Mouse (Mus musculus) CH12.LX (cell line): ENCODE measurements around the gene Pde4d. TPM values are rescaled to one million over a fixed set of nuclear protein-coding genes. Genes with fewer than 3 reads are reported as not detected.

Experiments used
- DNase-seq: peaks from one replicate; pipeline ENCODE4 v3.0.0-alpha.2; 2013; ENCODE audit errors: extremely low read depth
- H3K27ac ChIP-seq: 2 replicates; pipeline ENCODE4 v1.5.1; 2012; ENCODE audit warnings: low read depth, mild to moderate bottlenecking, control low read depth, moderate library complexity; ENCODE audit not compliant: insufficient read depth
- H3K27me3 ChIP-seq: replicated peaks from 2 replicates; pipeline ENCODE3; 2012; ENCODE audit warnings: inconsistent platforms
- H3K36me3 ChIP-seq, 2 experiments: replicated peaks in 1 of 2; 2 replicates each; pipeline versions ENCODE3 to v1.6.1; 2012; ENCODE audit warnings: inconsistent platforms in 1 of 2, low read length in 1 of 2, mild to moderate bottlenecking in 1 of 2, mixed read lengths in 1 of 2, moderate library complexity in 1 of 2; ENCODE audit not compliant: control insufficient read depth in 1 of 2, insufficient read depth in 1 of 2
- H3K4me1 ChIP-seq, 2 experiments: 2 replicates each; pipeline ENCODE4 v1.6.1; 2012; ENCODE audit warnings: inconsistent platforms in 1 of 2, moderate library complexity in 1 of 2; ENCODE audit not compliant: insufficient read depth in 2 of 2, control insufficient read depth in 1 of 2
- H3K4me2 ChIP-seq: 2 replicates; pipeline ENCODE4 v1.6.1; 2012; ENCODE audit warnings: low read depth, mild to moderate bottlenecking, control low read depth; ENCODE audit not compliant: poor library complexity, insufficient read depth, severe bottlenecking
- H3K4me3 ChIP-seq, 3 experiments: fragments of 150-350 bp in 1 of 3; sonication (generic) in 1 of 3; replicated peaks in 1 of 3; 2 replicates each; pipeline versions ENCODE3 to v1.5.1; 2011 to 2012; ENCODE audit warnings: low read depth in 2 of 3, low read length in 2 of 3, mild to moderate bottlenecking in 2 of 3, moderate library complexity in 2 of 3, control low read depth in 1 of 3, improper control_type of control experiment in 1 of 3, inconsistent platforms in 1 of 3, mixed read lengths in 1 of 3; ENCODE audit not compliant: poor library complexity in 1 of 3
- H3K79me2 ChIP-seq: replicated peaks from 2 replicates; pipeline ENCODE4 v1.6.1; 2012; ENCODE audit warnings: mild to moderate bottlenecking, moderate library complexity; ENCODE audit not compliant: control insufficient read depth, poor library complexity, insufficient read depth, severe bottlenecking; ENCODE audit errors: extremely low read depth
- H3K9ac ChIP-seq: 2 replicates; pipeline ENCODE4 v1.6.1; 2012; ENCODE audit warnings: low read depth, mild to moderate bottlenecking, control low read depth, moderate library complexity; ENCODE audit not compliant: insufficient read depth
- H3K9me3 ChIP-seq: replicated peaks from 2 replicates; pipeline ENCODE3; 2012; ENCODE audit warnings: low read length, inconsistent platforms, mixed read lengths
- BHLHE40 ChIP-seq: IDR thresholded peaks from 2 replicates; pipeline ENCODE4 v1.6.1; 2011; ENCODE audit warnings: mild to moderate bottlenecking, low read depth, low read length, improper control_type of control experiment
- CHD2 ChIP-seq: IDR thresholded peaks from 2 replicates; pipeline ENCODE4 v1.6.1; 2011; ENCODE audit warnings: low read length, improper control_type of control experiment
- CTCF ChIP-seq, 2 experiments: IDR thresholded peaks in 1 of 2; conservative IDR thresholded peaks in 1 of 2; 2 replicates each; pipeline ENCODE4 v1.5.1; 2011 to 2012; ENCODE audit warnings: low read depth in 2 of 2, low read length in 2 of 2, improper control_type of control experiment in 1 of 2, inconsistent platforms in 1 of 2, mild to moderate bottlenecking in 1 of 2, moderate library complexity in 1 of 2
- E2F4 ChIP-seq: IDR thresholded peaks from 2 replicates; pipeline ENCODE4 v1.6.1; 2011; ENCODE audit warnings: low read depth, low read length, improper control_type of control experiment; ENCODE audit not compliant: insufficient replicate concordance
- EP300 ChIP-seq: IDR thresholded peaks from 2 replicates; pipeline ENCODE4 v1.6.1; 2011; ENCODE audit warnings: low read length, improper control_type of control experiment
- ETS1 ChIP-seq: conservative IDR thresholded peaks from 2 replicates; pipeline ENCODE4 v1.6.1; 2012; ENCODE audit warnings: low read depth, mild to moderate bottlenecking, inconsistent platforms, low read length, improper control_type of control experiment, moderate library complexity
- GABPA ChIP-seq: IDR thresholded peaks from 2 replicates; pipeline ENCODE4 v1.6.1; 2012; ENCODE audit warnings: low read depth, low read length, improper control_type of control experiment, inconsistent platforms; ENCODE audit not compliant: insufficient replicate concordance
- HCFC1 ChIP-seq: IDR thresholded peaks from 2 replicates; pipeline ENCODE4 v1.6.1; 2012; ENCODE audit warnings: low read depth, mild to moderate bottlenecking, inconsistent platforms, low read length, improper control_type of control experiment
- JUN ChIP-seq: IDR thresholded peaks from 2 replicates; pipeline ENCODE4 v1.6.1; 2011; ENCODE audit warnings: low read depth, mild to moderate bottlenecking, low read length, improper control_type of control experiment, moderate library complexity; ENCODE audit not compliant: insufficient read depth
- JUND ChIP-seq: conservative IDR thresholded peaks from 2 replicates; pipeline ENCODE4 v1.6.1; 2011; ENCODE audit warnings: low read depth, low read length, improper control_type of control experiment
- KAT2A ChIP-seq: IDR thresholded peaks from 2 replicates; pipeline ENCODE4 v1.6.1; 2012; ENCODE audit warnings: low read length, improper control_type of control experiment, inconsistent platforms; ENCODE audit not compliant: insufficient replicate concordance
- MXI1 ChIP-seq: IDR thresholded peaks from 2 replicates; pipeline ENCODE4 v1.6.1; 2011; ENCODE audit warnings: mild to moderate bottlenecking, low read depth, low read length, improper control_type of control experiment
- MYC ChIP-seq: IDR thresholded peaks from 2 replicates; pipeline ENCODE4 v1.6.1; 2011; ENCODE audit warnings: low read depth, mild to moderate bottlenecking, improper control_type of control experiment, low read length
- PAX5 ChIP-seq: IDR thresholded peaks from 2 replicates; pipeline ENCODE4 v1.6.1; 2012; ENCODE audit warnings: low read length, inconsistent platforms, mixed read lengths
- POLR2A ChIP-seq: IDR thresholded peaks from 2 replicates; pipeline ENCODE4 v1.6.1; 2011; ENCODE audit warnings: low read depth, mild to moderate bottlenecking, improper control_type of control experiment, low read length
- POLR2AphosphoS2 ChIP-seq: IDR thresholded peaks from 2 replicates; pipeline ENCODE4 v1.6.1; 2011; ENCODE audit warnings: low read depth, low read length, improper control_type of control experiment
- RAD21 ChIP-seq: IDR thresholded peaks from 2 replicates; pipeline ENCODE4 v1.6.1; 2011; ENCODE audit warnings: low read depth, mild to moderate bottlenecking, low read length, improper control_type of control experiment, moderate library complexity
- SMC3 ChIP-seq: IDR thresholded peaks from 2 replicates; pipeline ENCODE4 v1.6.1; 2011; ENCODE audit warnings: low read depth, low read length, improper control_type of control experiment
- TCF12 ChIP-seq: IDR thresholded peaks from 2 replicates; pipeline ENCODE4 v1.6.1; 2014; ENCODE audit warnings: low read depth, mild to moderate bottlenecking, inconsistent platforms, low read length, improper control_type of control experiment
- UBTF ChIP-seq: IDR thresholded peaks from 2 replicates; pipeline ENCODE4 v1.6.1; 2012; ENCODE audit warnings: low read depth, mild to moderate bottlenecking, inconsistent platforms, low read length, improper control_type of control experiment, moderate library complexity
- USF1 ChIP-seq: IDR thresholded peaks from 2 replicates; pipeline ENCODE4 v1.6.1; 2014; ENCODE audit warnings: low read depth, mild to moderate bottlenecking, inconsistent platforms, low read length, improper control_type of control experiment
- USF2 ChIP-seq: conservative IDR thresholded peaks from 2 replicates; pipeline ENCODE4 v1.6.1; 2011; ENCODE audit warnings: low read depth, low read length, improper control_type of control experiment
- ZC3H11A ChIP-seq: IDR thresholded peaks from 2 replicates; pipeline ENCODE4 v1.6.1; 2012; ENCODE audit warnings: low read depth, mild to moderate bottlenecking, inconsistent platforms, low read length, improper control_type of control experiment
- dilution Hi-C: fragments of 300-500 bp; cut with MboI; formaldehyde crosslinking; loops from 2 replicates; pipeline ENCODE4 v1.14.3; 2020; ENCODE audit warnings: low sequenced_read_pairs; ENCODE audit not compliant: extremely low pct_unique_long_range_greater_than_20kb, extremely low pct_ligation_motif_present
- in situ Hi-C: fragments of 300-500 bp; cut with MboI; formaldehyde crosslinking; loops from 3 replicates; pipeline ENCODE4 v1.14.3; 2019; ENCODE audit warnings: low sequenced_read_pairs, low pct_ligation_motif_present, low pct_unique_long_range_greater_than_20kb, mixed read lengths
- polyA plus RNA-seq: library from polyadenylated mRNA; unstranded; fragments of >175 nt; gene quantifications from 2 replicates; pipeline ENCODE4 v1.2.1, GENCODE M21; 2012; ENCODE audit warnings: low read depth; ENCODE audit not compliant: insufficient read length
- total RNA-seq, 2 experiments: library from RNA; depleted of rRNA; stranded (reverse); fragments of 300-350 nt in 1 of 2; fragments of >200 nt in 1 of 2; gene quantifications; 2 replicates each; pipeline ENCODE4 v1.2.3; 2012 to 2014

The Pde4d gene
- total and polyA plus RNA-seq, 3 experiments, result not detected

DNA sequence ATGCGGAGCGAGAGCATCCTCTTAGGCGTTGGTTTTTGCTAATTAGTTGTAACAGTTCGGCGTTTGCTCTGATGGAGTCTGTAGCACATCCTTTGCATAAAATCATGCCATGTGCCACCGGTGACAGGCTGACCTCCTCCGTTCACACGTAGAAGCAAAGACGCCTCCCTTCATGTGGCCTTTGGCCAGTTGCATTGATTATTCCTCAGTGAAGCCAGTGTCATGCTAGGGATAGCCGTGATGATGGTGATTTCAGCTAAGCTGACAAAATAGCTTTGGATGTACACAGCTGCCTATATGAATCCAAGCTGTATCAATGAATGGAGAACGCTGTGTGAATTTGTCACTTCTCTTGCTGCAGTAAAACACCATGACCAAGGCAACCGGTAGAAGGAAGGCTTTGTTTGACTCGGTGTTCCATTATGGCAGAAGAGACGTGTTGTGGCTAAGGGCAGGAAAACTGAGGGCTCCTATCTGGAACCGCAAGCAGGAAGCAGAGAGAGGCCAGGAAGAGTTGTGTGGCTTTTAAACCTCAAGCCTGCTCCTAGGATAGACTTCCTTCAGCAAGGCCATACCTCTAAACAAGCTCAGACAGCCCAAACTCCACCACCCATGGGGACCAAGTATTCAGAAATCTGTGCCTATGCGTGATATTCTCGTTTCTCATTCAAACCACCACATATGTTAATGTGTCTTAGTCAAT, 1471.7 kb downstream of the Pde4d start:
- in situ Hi-C loops, result no loop called here
- Histone ChIP-seq H3K4me1 (no peaks in the 10 kb centered on the region), H3K27ac (no peak overlapping the region)
- TF ChIP-seq JUND, result no peak
- no peak for TF ChIP-seq CTCF (conservative IDR thresholded peaks at IDR 0.05 in 1 of 2, IDR thresholded peaks at IDR 0.05 in 1 of 2; ENCODE audit: low read depth in 2 of 2, low read length in 2 of 2)
- no peak for TF ChIP-seq KAT2A
- TF ChIP-seq JUN, result no peak
- no peak for TF ChIP-seq EP300
- TF ChIP-seq POLR2AphosphoS2, result no peak
- TF ChIP-seq HCFC1, result no peak
- no peak for TF ChIP-seq GABPA
- no peak for TF ChIP-seq MXI1
- TF ChIP-seq ZC3H11A, result no peak
- no peak for TF ChIP-seq ETS1
- TF ChIP-seq CHD2, result no peak
- no peak for TF ChIP-seq BHLHE40
- TF ChIP-seq TCF12, result no peak
- no peak for TF ChIP-seq USF2
- TF ChIP-seq USF1, result no peak
- no peak for TF ChIP-seq POLR2A
- no peak for TF ChIP-seq E2F4
- no peak for TF ChIP-seq PAX5
- TF ChIP-seq, all 38 proteins: peak for 0
- no peaks in the 10 kb centered on the region for H3K27me3 ChIP-seq
- dilution Hi-C loops, result no loop called here
- no peak for DNase-seq
- H3K4me2 ChIP-seq, result no peak overlapping the region
- no peaks in the 10 kb centered on the region for H3K36me3 ChIP-seq
- no peak overlapping the region for H3K4me3 ChIP-seq
- H3K79me2 ChIP-seq, result no peaks in the 10 kb centered on the region
- no peak overlapping the region for H3K9ac ChIP-seq
- peaks cover 51% of the 10 kb centered on the region for H3K9me3 ChIP-seq

DNA sequence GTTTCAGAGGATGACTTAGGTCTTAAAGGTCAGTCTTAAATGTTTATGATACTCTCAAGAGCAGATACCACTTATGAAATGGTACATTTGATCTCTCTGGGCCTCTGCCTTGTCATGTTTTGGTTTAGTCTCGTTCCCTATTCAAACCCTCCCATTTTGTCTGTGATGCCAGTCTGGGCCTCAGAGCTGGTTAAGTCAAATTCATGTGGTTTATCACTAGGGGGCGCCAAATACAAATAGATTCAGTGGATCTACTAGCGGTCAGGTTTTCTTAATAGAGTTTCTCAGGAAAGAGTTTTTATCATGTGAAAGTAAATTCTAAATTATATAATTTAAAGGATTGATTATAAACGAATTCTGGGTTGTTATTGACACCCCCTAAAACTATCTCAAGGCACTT, 1472.5 kb downstream of the Pde4d start:
- no peak overlapping the region for H3K27ac ChIP-seq
- peak; percentile 48 for DNase-seq
- no peak overlapping the region for H3K9ac ChIP-seq
- H3K4me2 ChIP-seq, result no peak overlapping the region
- H3K9me3 ChIP-seq, result peaks cover 49% of the 10 kb centered on the region
- TF ChIP-seq CTCF (conservative IDR thresholded peaks at IDR 0.05 in 1 of 2, IDR thresholded peaks at IDR 0.05 in 1 of 2; ENCODE audit: low read depth in 2 of 2, low read length in 2 of 2), result peak in 1 of 2 experiments; percentile 56; a peak in 2 of 4 replicates
- no peak for TF ChIP-seq ETS1
- no peak for TF ChIP-seq UBTF
- no peak for TF ChIP-seq SMC3
- peak; percentile 52 for TF ChIP-seq RAD21
- no peak for TF ChIP-seq BHLHE40
- TF ChIP-seq MYC, result no peak
- no peaks in the 10 kb centered on the region for H3K4me1 ChIP-seq
- H3K36me3 ChIP-seq, result no peaks in the 10 kb centered on the region
- no peaks in the 10 kb centered on the region for H3K27me3 ChIP-seq
- H3K4me3 ChIP-seq, result no peak overlapping the region
- dilution Hi-C loops, result no loop called here
- no peaks in the 10 kb centered on the region for H3K79me2 ChIP-seq
- in situ Hi-C loops, result no loop called here
